ENCODE assay signal across 18 mouse cellular contexts in the genomic region with DNA sequence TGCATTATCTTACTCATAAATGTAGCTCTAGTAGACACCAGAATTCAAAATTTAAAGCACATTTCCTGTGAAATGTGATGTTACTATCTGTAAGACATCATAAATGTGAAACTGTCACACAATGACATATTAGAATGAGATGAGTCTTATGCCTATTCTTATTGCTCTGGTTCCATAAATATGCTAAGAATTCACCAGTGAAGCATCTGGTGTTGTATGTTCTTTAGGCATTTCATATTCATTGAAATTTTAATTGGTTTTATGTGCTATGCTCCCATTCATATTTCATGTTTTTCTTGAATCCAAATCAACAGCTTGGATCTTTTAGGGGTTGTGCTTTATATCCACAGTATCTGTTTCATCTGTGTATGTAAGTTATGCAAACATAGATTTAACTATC.
DNase-seq lines count a peak whose midpoint lies in the region; ATAC-seq and TF ChIP-seq lines count a peak whose summit lies in the region.
"Had no signal": no experiment of that assay in that cellular context is flagged by ENCODE, and none has a peak within 500 bp of the region (broad histone marks: within the 10 kb centered on the region; RNA-seq: fewer than 3 reads in every experiment).

No protein-coding gene starts in this region.

- H3K27me3 ChIP-seq in forebrain, embryonic 14.5 days (replicated peaks; ENCODE audit: control insufficient read depth, insufficient read depth, low read length) = no peaks in the 10 kb centered on the region
- H3K27me3 ChIP-seq in forebrain, embryonic 10.5 days (ENCODE audit: poor library complexity, severe bottlenecking) = no peaks in the 10 kb centered on the region
- H3K27me3 ChIP-seq in forebrain, postnatal 0 days (ENCODE audit: insufficient read depth, low read length) = no peaks in the 10 kb centered on the region
- H3K27me3 ChIP-seq in forebrain, embryonic 15.5 days = no peaks in the 10 kb centered on the region
- H3K27me3 ChIP-seq: embryonic facial prominence, embryonic 12.5 days had no signal

- H3K4me3 ChIP-seq in forebrain, embryonic 14.5 days (ENCODE audit: low read depth, low read length) = no peak overlapping the region
- H3K4me3 ChIP-seq in forebrain, embryonic 10.5 days = no peak overlapping the region
- H3K4me3 ChIP-seq in forebrain, postnatal 0 days (ENCODE audit: low read depth, low read length) = no peak overlapping the region
- H3K4me3 ChIP-seq in forebrain, embryonic 15.5 days = no peak overlapping the region
- H3K4me3 ChIP-seq: embryonic facial prominence, embryonic 10.5 days; embryonic facial prominence, embryonic 12.5 days had no signal

- H3K36me3 ChIP-seq in forebrain, embryonic 14.5 days (ENCODE audit: control insufficient read depth, insufficient read depth, low read length) = no peaks in the 10 kb centered on the region
- H3K36me3 ChIP-seq in forebrain, embryonic 10.5 days (replicated peaks) = no peaks in the 10 kb centered on the region
- H3K36me3 ChIP-seq in forebrain, postnatal 0 days (ENCODE audit: insufficient read depth) = no peaks in the 10 kb centered on the region
- no peaks in the 10 kb centered on the region for H3K36me3 ChIP-seq in forebrain, embryonic 15.5 days
- H3K36me3 ChIP-seq: embryonic facial prominence, embryonic 10.5 days; embryonic facial prominence, embryonic 12.5 days had no signal

- no peak for TF ChIP-seq POLR2A in brain, embryonic 14.5 days (IDR thresholded peaks at IDR 0.05; ENCODE audit: borderline replicate concordance, extremely low read depth, insufficient read depth, insufficient read length, poor library complexity, severe bottlenecking)

- no peak overlapping the region for H3K4me2 ChIP-seq in forebrain, embryonic 14.5 days (ENCODE audit: low read length)
- H3K4me2 ChIP-seq in forebrain, postnatal 0 days (ENCODE audit: low read depth) = no peak overlapping the region
- H3K4me2 ChIP-seq in forebrain, embryonic 15.5 days (replicated peaks) = no peak overlapping the region
- H3K4me2 ChIP-seq: embryonic facial prominence, embryonic 12.5 days had no signal

- no peak overlapping the region for H3K9ac ChIP-seq in forebrain, embryonic 14.5 days (ENCODE audit: low read length)
- H3K9ac ChIP-seq in forebrain, postnatal 0 days = no peak overlapping the region
- H3K9ac ChIP-seq in forebrain, embryonic 15.5 days (replicated peaks) = no peak overlapping the region
- H3K9ac ChIP-seq: embryonic facial prominence, embryonic 12.5 days had no signal

- no peak for TF ChIP-seq CTCF in forebrain, postnatal 0 days (IDR thresholded peaks at IDR 0.05; ENCODE audit: low read depth)
- TF ChIP-seq CTCF in brain, embryonic 14.5 days (IDR thresholded peaks at IDR 0.05; ENCODE audit: borderline replicate concordance, extremely low read depth, insufficient read depth, insufficient read length) = no peak

- H3K9me3 ChIP-seq in forebrain, embryonic 14.5 days (replicated peaks; ENCODE audit: control insufficient read depth, low read length) = no peaks in the 10 kb centered on the region
- H3K9me3 ChIP-seq in forebrain, embryonic 10.5 days = no peaks in the 10 kb centered on the region
- no peaks in the 10 kb centered on the region for H3K9me3 ChIP-seq in forebrain, postnatal 0 days (ENCODE audit: low read length)
- H3K9me3 ChIP-seq in forebrain, embryonic 15.5 days = no peaks in the 10 kb centered on the region
- H3K9me3 ChIP-seq: embryonic facial prominence, embryonic 10.5 days; embryonic facial prominence, embryonic 12.5 days had no signal

- H3K27ac ChIP-seq in forebrain, embryonic 14.5 days (ENCODE audit: low read depth, low read length) = no peak overlapping the region
- no peak overlapping the region for H3K27ac ChIP-seq in forebrain, embryonic 10.5 days
- H3K27ac ChIP-seq in forebrain, postnatal 0 days (ENCODE audit: low read depth, low read length) = no peak overlapping the region
- H3K27ac ChIP-seq in forebrain, embryonic 15.5 days (replicated peaks) = no peak overlapping the region
- H3K27ac ChIP-seq: embryonic facial prominence, embryonic 10.5 days; embryonic facial prominence, embryonic 12.5 days had no signal

- peak; percentile 47 for DNase-seq in forebrain, embryonic 14.5 days (ENCODE audit: low spot score)
- DNase-seq in forebrain, embryonic 10.5 days (ENCODE audit: extremely low spot score, low spot score) = no peak
- DNase-seq in forebrain, postnatal 0 days = peak; percentile 19
- DNase-seq in brain, adult 2 months (ENCODE audit: low read depth, low spot score) = peak; percentile 5
- peak; percentile 38 for DNase-seq in brain, embryonic 14.5 days (ENCODE audit: low read depth)
- DNase-seq in left cerebral cortex, adult 18-20 months (ENCODE audit: low spot score in 2 of 2) = no peak
- DNase-seq in lung, adult 18-20 months = no peak
- DNase-seq: adrenal gland, adult 2 months; adrenal gland, postnatal 10 days; adrenal gland, postnatal 25 days; cerebellum, adult 11-12 months; cerebellum, adult 2 months; cerebellum, adult 9-10 months; cerebellum, postnatal 10 days; cerebellum, postnatal 25 days had no signal

- no peaks in the 10 kb centered on the region for H3K4me1 ChIP-seq in forebrain, embryonic 14.5 days (ENCODE audit: control insufficient read depth, insufficient read depth, low read length)
- no peaks in the 10 kb centered on the region for H3K4me1 ChIP-seq in forebrain, embryonic 10.5 days
- no peaks in the 10 kb centered on the region for H3K4me1 ChIP-seq in forebrain, postnatal 0 days (ENCODE audit: insufficient read depth)
- no peaks in the 10 kb centered on the region for H3K4me1 ChIP-seq in forebrain, embryonic 15.5 days
- H3K4me1 ChIP-seq: embryonic facial prominence, embryonic 10.5 days; embryonic facial prominence, embryonic 12.5 days had no signal

- ATAC-seq in forebrain, embryonic 14.5 days = no peak
- peak; percentile 83 for ATAC-seq in forebrain, postnatal 0 days
- no peak; the same call in 1 of the 2 replicates for ATAC-seq in forebrain, embryonic 15.5 days (replicated peaks)

Comparison
In these comparisons a context has a peak if more than half of its experiments do, and no peak if none do; other contexts are left out.
1. DNase-seq: peak in forebrain, embryonic 14.5 days (single experiment), forebrain, postnatal 0 days (single experiment), brain, adult 2 months (single experiment) and brain, embryonic 14.5 days (single experiment); none in forebrain, embryonic 10.5 days (single experiment), left cerebral cortex, adult 18-20 months (0 of 2) and lung, adult 18-20 months (0 of 2).